Mouse (Mus musculus) embryonic facial prominence, embryonic 11.5 days (tissue): Measurements from ENCODE around the gene Nisch. TPM values are rescaled to one million over a fixed set of nuclear protein-coding genes. Genes with fewer than 3 reads are reported as not detected.

Experiments
- polyA plus RNA-seq: library from polyadenylated mRNA; unstranded; fragments of >200 nt; fragmentation: Nextera tagmentation; extraction: Ambion mirVana; gene quantifications from 2 replicates; pipeline ENCODE4 v1.2.1, GENCODE M21; 2014

Nisch gene
- polyA plus RNA-seq, 1 experiment from 2014 or later: 270 TPM

Other genes with a start within 250 kb of the Nisch start
- gene Glt8d1, start 215.5 kb downstream of the Nisch start, polyA plus RNA-seq: 59.4 and 59.8 TPM in 2 replicates
- 293 and 321 TPM in 2 replicates for gene Spcs1, start 215.3 kb downstream of the Nisch start, polyA plus RNA-seq
- gene Pbrm1, start 197.8 kb downstream of the Nisch start, polyA plus RNA-seq: 123 and 125 TPM in 2 replicates
- 113 and 129 TPM in 2 replicates for gene Gnl3, start 197.8 kb downstream of the Nisch start, polyA plus RNA-seq
- gene Smim4, start 88.0 kb downstream of the Nisch start, polyA plus RNA-seq: 56.8 and 62.3 TPM in 2 replicates
- 462 and 510 TPM in 2 replicates for gene Nt5dc2, start 85.9 kb downstream of the Nisch start, polyA plus RNA-seq
- 19.8 and 23.6 TPM in 2 replicates for gene Stab1, start 48.3 kb downstream of the Nisch start, polyA plus RNA-seq
- gene Tnnc1, start 8.6 kb downstream of the Nisch start, polyA plus RNA-seq: 10.0 and 25.3 TPM in 2 replicates
- gene Sema3g, start 914 bp upstream of the Nisch start, polyA plus RNA-seq: 0.21 and 0.24 TPM in 2 replicates
- gene Phf7, start 34.4 kb upstream of the Nisch start, polyA plus RNA-seq: 12.5 and 14.2 TPM in 2 replicates
- 82.9 and 85.1 TPM in 2 replicates for gene Bap1, start 34.5 kb upstream of the Nisch start, polyA plus RNA-seq
- 7.3 and 7.4 TPM in 2 replicates for gene Dnah1, start 107.0 kb upstream of the Nisch start, polyA plus RNA-seq
- 36.8 and 38.5 TPM in 2 replicates for gene Capn7, start 119.7 kb upstream of the Nisch start, polyA plus RNA-seq
- gene Sh3bp5, start 219.1 kb upstream of the Nisch start, polyA plus RNA-seq: 15.8 and 16.0 TPM in 2 replicates